Mouse (Mus musculus): ENCODE data around the gene Cyth2.

The Cyth2 gene

DNA sequence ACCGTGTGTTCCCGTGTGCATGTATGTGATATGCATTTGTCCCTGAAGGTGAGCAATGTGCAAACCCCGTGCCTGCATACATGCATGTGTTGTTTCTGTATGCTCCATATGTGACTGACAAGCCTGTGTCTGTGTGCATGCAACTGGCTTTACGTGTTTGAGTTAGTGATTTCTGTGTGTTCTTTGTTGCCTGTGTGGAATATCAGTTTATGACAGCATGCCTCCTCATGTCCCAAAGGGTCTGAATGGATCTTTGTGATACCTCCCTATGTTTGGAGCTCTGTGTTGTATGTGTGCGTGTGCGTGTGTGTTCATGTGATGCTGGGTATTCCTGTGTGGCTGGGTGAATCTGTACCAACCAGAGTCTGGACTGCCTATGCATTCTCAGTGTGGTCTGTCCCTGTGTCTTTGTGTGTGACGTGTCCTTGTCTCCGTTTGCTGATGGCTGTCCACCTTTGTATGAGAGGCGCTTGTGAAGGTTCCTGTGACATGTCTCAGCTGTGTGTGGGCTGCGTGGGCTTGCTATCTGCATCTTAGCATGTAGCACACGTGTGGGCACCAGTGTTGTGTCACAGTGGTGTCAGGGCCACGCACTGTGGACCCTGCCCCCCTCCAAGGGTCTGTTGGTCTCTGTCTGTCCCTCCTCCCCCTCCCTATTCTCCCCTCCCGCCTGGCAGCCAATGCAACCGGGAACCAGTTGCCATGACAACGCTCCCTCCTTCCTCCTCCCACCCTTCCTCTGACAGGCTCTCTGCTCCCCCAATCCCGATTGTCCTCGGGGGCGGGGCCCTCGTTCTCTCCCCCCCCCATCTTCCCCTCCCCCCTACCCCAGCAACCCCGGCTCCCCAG, 29.6 kb downstream of the Cyth2 start, which contains the start of gene Sult2b1:
TSS of gene Sult2b1 (minus strand) at position 146 of the 849 bp plus-strand sequence.
- DNase-seq, result no peak

GRCm38 (mm10) chr7:45783511-45784091, 30.8 kb downstream of the Cyth2 start, which contains the start of gene Lmtk3:
Gene Lmtk3, plus strand, starts transcription at chr7:45783738.
- DNase-seq, result no peak

DNA sequence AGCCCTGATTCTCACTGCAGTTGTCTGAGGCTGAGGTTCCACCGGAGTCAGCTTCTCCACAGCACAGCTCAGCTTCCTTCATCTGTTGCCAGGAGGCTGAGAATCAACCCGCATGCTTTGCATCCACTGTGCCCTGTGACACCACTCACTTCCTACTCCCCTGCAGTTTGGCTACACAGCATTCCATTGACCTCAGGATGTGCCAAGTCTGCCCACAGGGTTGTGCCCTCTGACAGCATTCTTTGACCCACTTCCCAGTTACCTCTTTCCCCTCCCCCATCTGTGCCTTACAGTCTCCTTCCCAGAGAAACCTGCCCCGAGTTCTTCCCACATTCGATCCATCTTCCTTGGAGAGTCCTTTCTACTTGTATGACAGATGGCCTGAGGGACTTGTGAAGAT, 32.1 kb downstream of the Cyth2 start:
- no peak for DNase-seq

GRCm38 (mm10) chr7:45779081-45779641, 35.2 kb downstream of the Cyth2 start:
- DNase-seq, result no peak

DNA sequence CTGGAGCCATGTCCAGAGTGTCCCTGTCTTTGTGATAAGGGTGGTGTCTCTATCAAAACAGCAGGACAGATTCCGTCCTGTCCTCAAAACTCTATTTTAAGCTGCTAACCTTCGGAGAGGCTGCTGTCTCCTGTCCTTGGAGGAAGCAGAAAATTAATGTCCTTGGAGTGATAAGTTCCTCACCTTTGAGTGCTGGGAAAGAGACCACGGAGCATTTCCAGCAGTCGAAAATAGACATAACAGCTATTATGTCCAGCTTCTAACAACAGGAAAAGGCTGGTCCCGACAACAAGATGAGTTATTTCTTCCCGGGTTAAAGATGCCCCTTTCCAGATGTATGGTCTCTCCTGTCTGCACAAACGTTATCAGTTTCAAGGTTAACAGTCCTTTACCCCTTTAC, 39.1 kb downstream of the Cyth2 start:
- peak; percentile 46 for DNase-seq

GRCm38 (mm10) chr7:45771101-45771500, 43.3 kb downstream of the Cyth2 start:
- DNase-seq, result no peak

DNA sequence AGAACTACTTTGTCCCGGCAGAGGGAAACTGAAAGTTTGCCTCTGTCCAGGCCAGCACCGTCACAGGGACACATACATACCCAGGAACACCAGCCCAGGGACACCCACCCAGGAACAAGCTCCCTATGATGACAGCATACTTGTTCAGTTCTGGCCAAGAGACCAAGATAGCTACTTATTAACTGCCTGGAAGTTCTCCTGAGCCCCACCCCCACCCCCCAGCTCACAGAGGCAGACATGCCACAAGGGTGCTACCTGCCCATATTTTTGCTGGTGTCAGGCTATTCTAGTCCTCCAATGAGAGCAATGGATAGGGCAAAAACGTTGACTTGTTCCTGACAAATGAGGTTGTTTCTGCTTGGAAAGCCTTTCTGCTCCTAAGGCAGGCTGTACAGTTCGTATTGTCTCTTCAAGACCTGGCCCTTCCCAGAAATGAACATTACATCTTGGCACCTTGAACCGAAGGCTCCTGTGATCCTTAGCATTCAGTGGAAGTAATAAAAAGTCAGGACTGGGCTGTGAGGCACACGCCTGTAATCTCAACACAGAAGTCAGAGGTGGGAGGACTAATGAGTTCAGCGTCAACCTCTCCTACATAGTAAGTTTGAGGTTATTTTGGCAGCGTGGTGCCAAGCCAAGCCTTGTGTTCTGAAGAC, 43.8 kb downstream of the Cyth2 start:
- DNase-seq, result peak; percentile 32

DNA sequence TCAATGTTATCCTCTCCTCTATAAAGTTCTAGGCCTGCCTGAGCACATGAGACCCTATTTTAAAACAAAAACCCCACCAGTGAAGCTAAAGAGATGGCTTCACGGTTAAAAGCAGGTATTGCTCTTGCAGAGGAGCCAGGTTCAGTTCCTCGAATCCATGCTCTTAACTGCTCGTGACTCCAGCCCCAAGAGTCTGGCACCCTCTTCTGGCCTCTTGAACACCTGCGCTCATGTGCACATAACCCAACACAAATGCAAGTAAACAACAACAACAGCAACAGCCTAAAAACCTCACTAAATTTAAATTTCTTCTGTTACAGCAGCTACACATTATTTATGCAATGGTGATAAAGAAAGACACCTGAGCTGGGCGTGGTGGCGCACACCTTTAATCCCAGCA, 46.9 kb downstream of the Cyth2 start:
- no peak for DNase-seq

DNA sequence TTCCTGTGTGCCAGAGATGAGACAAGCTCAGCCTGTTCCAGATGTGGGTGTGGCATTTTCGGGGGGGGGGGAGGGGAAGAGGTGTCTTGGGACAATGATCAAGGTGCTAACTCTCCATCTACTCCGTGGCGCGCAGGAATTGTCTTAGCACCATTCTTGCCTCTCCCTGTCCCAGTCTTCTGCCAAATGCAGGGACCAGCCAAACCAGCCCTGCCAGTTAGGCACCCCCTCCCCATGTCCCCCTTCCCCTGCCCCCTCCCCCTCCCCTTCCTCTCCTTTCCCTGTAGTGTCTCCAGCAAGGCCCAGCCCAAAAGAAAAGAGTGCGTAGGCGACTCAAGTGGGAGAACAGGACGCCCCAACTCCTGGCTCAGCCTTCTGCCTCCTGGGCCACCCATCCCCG, 47.6 kb downstream of the Cyth2 start:
- DNase-seq, result no peak

GRCm38 (mm10) chr7:45765995-45766394, 48.4 kb downstream of the Cyth2 start:
- no peak for DNase-seq

GRCm38 (mm10) chr7:45760151-45760550, 54.2 kb downstream of the Cyth2 start:
- DNase-seq, result no peak

- DNase-seq, result peak; percentile 86
Observed at GRCm38 (mm10) chr7:45759400-45759799, 55.0 kb downstream of the Cyth2 start.

Data from kidney, adult 11 months (tissue).